Mouse (Mus musculus) intestine, postnatal 0 days (tissue): Measurements from ENCODE around the gene Fgf23. TPM values are rescaled to one million over a fixed set of nuclear protein-coding genes. Genes with fewer than 3 reads are reported as not detected.

ENCODE experiments used
- ATAC-seq: fragments of 200-750 bp; cut with Nextera tagmentation; 2 replicates; pipeline ENCODE4 v1.8.0; 2017; ENCODE audit warnings: mild to moderate bottlenecking, moderate TSS enrichment, moderate library complexity
- H3K27ac ChIP-seq: fragments of 300-500 bp; sonication (generic); 2 replicates; pipeline ENCODE4 v1.5.1; 2014; ENCODE audit warnings: mild to moderate bottlenecking, low read depth, low read length, moderate library complexity
- H3K27me3 ChIP-seq: fragments of 300-500 bp; sonication (generic); replicated peaks from 2 replicates; pipeline ENCODE4 v1.6.1; 2014; ENCODE audit warnings: low read length, mixed read lengths; ENCODE audit not compliant: control insufficient read depth, insufficient read depth
- H3K36me3 ChIP-seq: fragments of 300-500 bp; sonication (generic); 2 replicates; pipeline ENCODE4 v1.6.1; 2014; ENCODE audit warnings: mild to moderate bottlenecking, moderate library complexity; ENCODE audit not compliant: control insufficient read depth, insufficient read depth
- H3K4me1 ChIP-seq: fragments of 300-500 bp; sonication (generic); replicated peaks from 2 replicates; pipeline ENCODE4 v1.6.1; 2014; ENCODE audit warnings: antibody characterized with exemption, low read length, mixed read lengths; ENCODE audit not compliant: control insufficient read depth, insufficient read depth
- H3K4me2 ChIP-seq: fragments of 300-500 bp; sonication (generic); replicated peaks from 2 replicates; pipeline ENCODE4 v1.6.1; 2014; ENCODE audit warnings: low read depth, mild to moderate bottlenecking, moderate library complexity
- H3K4me3 ChIP-seq: fragments of 300-500 bp; sonication (generic); 2 replicates; pipeline ENCODE4 v1.5.1; 2014; ENCODE audit warnings: low read depth, low read length
- H3K9ac ChIP-seq: fragments of 300-500 bp; sonication (generic); 2 replicates; pipeline ENCODE4 v1.6.1; 2014; ENCODE audit warnings: mild to moderate bottlenecking, low read depth, low read length
- H3K9me3 ChIP-seq: fragments of 300-500 bp; sonication (generic); 2 replicates; pipeline ENCODE4 v1.6.1; 2016; ENCODE audit warnings: mixed run types; ENCODE audit not compliant: control insufficient read depth
- CTCF ChIP-seq: sonication (generic); IDR thresholded peaks from 2 replicates; pipeline ENCODE4 v1.5.1; 2016; ENCODE audit warnings: low read depth, mild to moderate bottlenecking, control low read depth, antibody characterized with exemption, moderate library complexity
- WGBS: fragments of 180-500 bp; shearing (Covaris S2); extraction: QIAGEN DNeasy Blood & Tissue Kit; methylation state at CpG from one replicate; pipeline ENCODE4 v1.1.7; 2014; 5-methylcytosine and 5-hydroxymethylcytosine counted together
- polyA plus RNA-seq: library from polyadenylated mRNA; unstranded; fragments of >200 nt; fragmentation: Nextera tagmentation; extraction: Ambion mirVana; gene quantifications from 2 replicates; pipeline ENCODE4 v1.2.1, GENCODE M21; 2015

Fgf23 gene
- polyA plus RNA-seq, 1 experiment from 2014 or later, result not detected

- Histone ChIP-seq H3K27ac (no peak overlapping the region), H3K4me3 (no peak overlapping the region), H3K4me1 (no peaks in the 10 kb centered on the region), H3K9ac (no peak overlapping the region), H3K4me2 (no peak overlapping the region), H3K36me3 (no peaks in the 10 kb centered on the region), H3K9me3 (no peaks in the 10 kb centered on the region), H3K27me3 (0 out of 2 replicates have a peak, but pooled peaks cover 4% of the 10 kb centered on the region)
- 82% methylated on average over 4 of the region's 4 CpGs for WGBS
- ATAC-seq, result no peak
- TF ChIP-seq CTCF, result no peak
Observed at GRCm38 (mm10) chr6:127059975-127060374, 12.7 kb upstream of the Fgf23 start.

- WGBS, result 80% methylated on average over 3 of the region's 3 CpGs
- Histone ChIP-seq H3K4me2 (no peak overlapping the region), H3K9ac (no peak overlapping the region), H3K4me1 (no peaks in the 10 kb centered on the region), H3K9me3 (no peaks in the 10 kb centered on the region), H3K27ac (no peak overlapping the region), H3K36me3 (no peaks in the 10 kb centered on the region), H3K27me3 (0 out of 2 replicates have a peak, but pooled peaks cover 4% of the 10 kb centered on the region), H3K4me3 (no peak overlapping the region)
- TF ChIP-seq CTCF, result no peak
- ATAC-seq, result no peak
Observed at GRCm38 (mm10) chr6:127063915-127064314, 8.8 kb upstream of the Fgf23 start.

- TF ChIP-seq CTCF, result no peak; the same call in 1 of the 2 replicates
Observed at GRCm38 (mm10) chr6:127064815-127065214, 7.9 kb upstream of the Fgf23 start.

GRCm38 (mm10) chr6:127079867-127080731 is 7.4 kb downstream of the Fgf23 start:
- H3K9ac ChIP-seq, result 0 out of 2 replicates have a peak overlapping the region, but pooled peaks have one; percentile 23
- 2% methylated on average over 59 of the region's 59 CpGs for WGBS
- no peaks in the 10 kb centered on the region for H3K9me3 ChIP-seq
- no peak overlapping the region for H3K27ac ChIP-seq
- H3K4me3 ChIP-seq, result peak overlapping the region; percentile 44
- peak overlapping the region; percentile 78 for H3K4me2 ChIP-seq
- no peak for ATAC-seq
- peak; percentile 72 for TF ChIP-seq CTCF
- 0 out of 2 replicates have a peak, but pooled peaks cover 3% of the 10 kb centered on the region for H3K4me1 ChIP-seq
- H3K27me3 ChIP-seq, result peaks cover 18% of the 10 kb centered on the region
- H3K36me3 ChIP-seq, result no peaks in the 10 kb centered on the region

More at GRCm38 (mm10) chr6:127064815-127065214, 7.9 kb upstream of the Fgf23 start:
- Histone ChIP-seq H3K27ac (no peak overlapping the region), H3K36me3 (no peaks in the 10 kb centered on the region), H3K9ac (no peak overlapping the region), H3K4me1 (no peaks in the 10 kb centered on the region), H3K27me3 (0 out of 2 replicates have a peak, but pooled peaks cover 4% of the 10 kb centered on the region), H3K4me3 (no peak overlapping the region), H3K9me3 (no peaks in the 10 kb centered on the region), H3K4me2 (no peak overlapping the region)
- WGBS, result 6% methylated on average over 14 of the region's 14 CpGs
- no peak for ATAC-seq

GRCm38 (mm10) chr6:127081820-127082219 is 9.1 kb downstream of the Fgf23 start:
- WGBS, result 75% methylated on average over 6 of the region's 6 CpGs

GRCm38 (mm10) chr6:127086739-127087138 is 14.0 kb downstream of the Fgf23 start:
- Histone ChIP-seq H3K4me1 (no peaks in the 10 kb centered on the region), H3K36me3 (peaks cover 34% of the 10 kb centered on the region), H3K4me3 (no peak overlapping the region), H3K27me3 (0 out of 2 replicates have a peak, but pooled peaks cover 2% of the 10 kb centered on the region), H3K9me3 (no peaks in the 10 kb centered on the region), H3K27ac (no peak overlapping the region), H3K9ac (no peak overlapping the region), H3K4me2 (no peak overlapping the region)
- TF ChIP-seq CTCF, result no peak; the same call in 1 of the 2 replicates
- ATAC-seq, result no peak
- 74% methylated on average over 4 of the region's 4 CpGs for WGBS

More at GRCm38 (mm10) chr6:127081820-127082219, 9.1 kb downstream of the Fgf23 start:
- no peak overlapping the region for H3K27ac ChIP-seq
- no peak for TF ChIP-seq CTCF
- H3K9me3 ChIP-seq, result no peaks in the 10 kb centered on the region
- H3K27me3 ChIP-seq, result peaks cover 18% of the 10 kb centered on the region
- H3K9ac ChIP-seq, result no peak overlapping the region
- no peaks in the 10 kb centered on the region; the same call in 1 of the 2 replicates for H3K36me3 ChIP-seq
- no peak for ATAC-seq
- H3K4me1 ChIP-seq, result 0 out of 2 replicates have a peak, but pooled peaks cover 3% of the 10 kb centered on the region
- H3K4me2 ChIP-seq, result no peak overlapping the region
- H3K4me3 ChIP-seq, result no peak overlapping the region
